ENCODE assay signal across 10 mouse cellular contexts in genomic region chr11:68579462-68579881, GRCm38 (mm10). TPM values are rescaled to one million over a fixed set of nuclear protein-coding genes. Genes with fewer than 3 reads are reported as not detected.
DNase-seq lines count a peak whose midpoint lies in the region; ATAC-seq and TF ChIP-seq lines count a peak whose summit lies in the region.
"Had no signal": no experiment of that assay in that cellular context is flagged by ENCODE, and none has a peak within 500 bp of the region (broad histone marks: within the 10 kb centered on the region; RNA-seq: fewer than 3 reads in every experiment).

No protein-coding gene starts in this region.

- no peaks in the 10 kb centered on the region for H3K4me1 ChIP-seq in kidney, embryonic 16.5 days (ENCODE audit: insufficient read depth, low read length)
- H3K4me1 ChIP-seq in cerebellum, adult 2 months (ENCODE audit: control insufficient read depth, insufficient read depth, low read length) = peaks cover 6% of the 10 kb centered on the region
- H3K4me1 ChIP-seq in forebrain, embryonic 16.5 days (replicated peaks; ENCODE audit: control insufficient read depth, insufficient read depth, low read length) = peaks cover 23% of the 10 kb centered on the region
- H3K4me1 ChIP-seq: megakaryocyte, embryonic 14.5 days had no signal

- H3K36me3 ChIP-seq in kidney, embryonic 16.5 days (ENCODE audit: insufficient read depth, low read length) = no peaks in the 10 kb centered on the region
- no peaks in the 10 kb centered on the region for H3K36me3 ChIP-seq in forebrain, embryonic 16.5 days (ENCODE audit: control insufficient read depth, insufficient read depth)

- intact Hi-C loops in left cerebral cortex, postnatal 10 days (cut with DNase I) = no loop called here

- no peaks in the 10 kb centered on the region for H3K27me3 ChIP-seq in kidney, embryonic 16.5 days (ENCODE audit: insufficient read depth, low read length)
- H3K27me3 ChIP-seq in cerebellum, adult 2 months (ENCODE audit: control insufficient read depth, insufficient read depth, low read length) = no peaks in the 10 kb centered on the region
- no peaks in the 10 kb centered on the region for H3K27me3 ChIP-seq in forebrain, embryonic 16.5 days (replicated peaks; ENCODE audit: control insufficient read depth, insufficient read depth, low read length)

- no peak for ATAC-seq in kidney, embryonic 16.5 days (ENCODE audit: low FRiP score, low TSS enrichment)
- peak; percentile 37; the same call in 1 of the 2 replicates for ATAC-seq in forebrain, embryonic 16.5 days

- H3K9me3 ChIP-seq in kidney, embryonic 16.5 days (ENCODE audit: low read length) = no peaks in the 10 kb centered on the region
- H3K9me3 ChIP-seq in forebrain, embryonic 16.5 days (ENCODE audit: control insufficient read depth, low read length) = no peaks in the 10 kb centered on the region
- H3K9me3 ChIP-seq: megakaryocyte, embryonic 14.5 days had no signal

- no peak overlapping the region for H3K27ac ChIP-seq in kidney, embryonic 16.5 days (ENCODE audit: low read length)
- H3K27ac ChIP-seq in cerebellum, adult 2 months (ENCODE audit: insufficient read depth, low read length) = peak overlapping the region; percentile 24; the same call in 1 of the 2 replicates
- peak overlapping the region; percentile 60 for H3K27ac ChIP-seq in forebrain, embryonic 16.5 days (ENCODE audit: low read length)

- H3K4me3 ChIP-seq in kidney, embryonic 16.5 days (ENCODE audit: low read length) = no peak overlapping the region
- no peak overlapping the region for H3K4me3 ChIP-seq in cerebellum, adult 2 months (replicated peaks; ENCODE audit: insufficient read depth, low read depth, low read length)
- H3K4me3 ChIP-seq in forebrain, embryonic 16.5 days (replicated peaks; ENCODE audit: low read length) = no peak overlapping the region
- H3K4me3 ChIP-seq: megakaryocyte, embryonic 14.5 days had no signal

- no peak; the same call in 1 of the 2 replicates for TF ChIP-seq CTCF in cerebellum, adult 2 months (IDR thresholded peaks at IDR 0.05; ENCODE audit: borderline replicate concordance, insufficient read depth, low read depth, low read length)

- H3K9ac ChIP-seq in kidney, embryonic 16.5 days (replicated peaks; ENCODE audit: low read length) = peak overlapping the region; percentile 29; the same call in 1 of the 2 replicates
- peak overlapping the region; percentile 48; the same call in 1 of the 2 replicates for H3K9ac ChIP-seq in forebrain, embryonic 16.5 days (replicated peaks; ENCODE audit: low read depth, low read length)

- H3K4me2 ChIP-seq in kidney, embryonic 16.5 days (replicated peaks; ENCODE audit: low read depth, low read length) = no peak overlapping the region
- H3K4me2 ChIP-seq in forebrain, embryonic 16.5 days (ENCODE audit: low read length) = peak overlapping the region; percentile 13; the same call in 1 of the 2 replicates

- peak; percentile 58; the same call in 1 of the 2 replicates for TF ChIP-seq POLR2A in cerebellum, adult 2 months (IDR thresholded peaks at IDR 0.05; ENCODE audit: borderline replicate concordance, insufficient read depth, low read length)

- DNase-seq in kidney, postnatal 14 days = no peak
- peak; percentile 66 to 71 for DNase-seq in cerebellum, adult 2 months
- peak; percentile 73 to 76 for DNase-seq in left cerebral cortex, postnatal 10 days (ENCODE audit: extremely low spot score in 1 of 2, low spot score in 2 of 2)
- DNase-seq in right cerebral cortex, adult 18-20 months = peak; percentile 62
- no peak for DNase-seq in ovary, postnatal 10 days (ENCODE audit: low spot score)
- DNase-seq in thymus, postnatal 25 days = no peak

- WGBS in kidney, embryonic 16.5 days = 35% methylated on average over 9 of the region's 9 CpGs
- 2% methylated on average over 9 of the region's 9 CpGs for WGBS in cerebellum, adult 2 months
- WGBS in forebrain, embryonic 16.5 days = 13% methylated on average over 9 of the region's 9 CpGs

RNA-seq across cellular contexts. Expression of gene Ccdc42, which starts 7.3 kb away (rescaled TPM):
- polyA plus RNA-seq in kidney, embryonic 16.5 days (2015; fragmentation: Nextera tagmentation; extraction: Ambion mirVana) = 3.3 and 3.5 TPM in 2 replicates
- 0.27 and 0.29 TPM in 2 replicates for polyA plus RNA-seq in cerebellum, adult 2 months (2012; rRNA removed)
- polyA plus RNA-seq in forebrain, embryonic 16.5 days (2015; fragmentation: Nextera tagmentation; extraction: Ambion mirVana) = 0.58 TPM in 1 of 2 replicates, not detected in the other
- total RNA-seq in left cerebral cortex, postnatal 10 days (2021) = under 1 TPM; 0.51 to 0.65 TPM
- total RNA-seq: gastrocnemius, postnatal 36 days had no signal

RNA-seq across cellular contexts. Expression of gene Mfsd6l, which starts 23.5 kb away (rescaled TPM):
- polyA plus RNA-seq in kidney, embryonic 16.5 days (2015; fragmentation: Nextera tagmentation; extraction: Ambion mirVana) = 2.6 and 2.9 TPM in 2 replicates
- polyA plus RNA-seq in cerebellum, adult 2 months (2012; rRNA removed) = 0.05 TPM in 2 replicates
- polyA plus RNA-seq in forebrain, embryonic 16.5 days (2015; fragmentation: Nextera tagmentation; extraction: Ambion mirVana) = not detected in 2 replicates
- not detected for total RNA-seq in left cerebral cortex, postnatal 10 days (2021)
- total RNA-seq: gastrocnemius, postnatal 36 days had no signal

Comparison
In these comparisons a context has a peak if more than half of its experiments do, and no peak if none do; other contexts are left out.
1. DNase-seq: peak in cerebellum, adult 2 months (2 of 2), left cerebral cortex, postnatal 10 days (2 of 2) and right cerebral cortex, adult 18-20 months (single experiment); none in kidney, postnatal 14 days (single experiment), ovary, postnatal 10 days (single experiment) and thymus, postnatal 25 days (single experiment).